Mouse (Mus musculus): ENCODE measurements around the gene Ube2j1.

DNA sequence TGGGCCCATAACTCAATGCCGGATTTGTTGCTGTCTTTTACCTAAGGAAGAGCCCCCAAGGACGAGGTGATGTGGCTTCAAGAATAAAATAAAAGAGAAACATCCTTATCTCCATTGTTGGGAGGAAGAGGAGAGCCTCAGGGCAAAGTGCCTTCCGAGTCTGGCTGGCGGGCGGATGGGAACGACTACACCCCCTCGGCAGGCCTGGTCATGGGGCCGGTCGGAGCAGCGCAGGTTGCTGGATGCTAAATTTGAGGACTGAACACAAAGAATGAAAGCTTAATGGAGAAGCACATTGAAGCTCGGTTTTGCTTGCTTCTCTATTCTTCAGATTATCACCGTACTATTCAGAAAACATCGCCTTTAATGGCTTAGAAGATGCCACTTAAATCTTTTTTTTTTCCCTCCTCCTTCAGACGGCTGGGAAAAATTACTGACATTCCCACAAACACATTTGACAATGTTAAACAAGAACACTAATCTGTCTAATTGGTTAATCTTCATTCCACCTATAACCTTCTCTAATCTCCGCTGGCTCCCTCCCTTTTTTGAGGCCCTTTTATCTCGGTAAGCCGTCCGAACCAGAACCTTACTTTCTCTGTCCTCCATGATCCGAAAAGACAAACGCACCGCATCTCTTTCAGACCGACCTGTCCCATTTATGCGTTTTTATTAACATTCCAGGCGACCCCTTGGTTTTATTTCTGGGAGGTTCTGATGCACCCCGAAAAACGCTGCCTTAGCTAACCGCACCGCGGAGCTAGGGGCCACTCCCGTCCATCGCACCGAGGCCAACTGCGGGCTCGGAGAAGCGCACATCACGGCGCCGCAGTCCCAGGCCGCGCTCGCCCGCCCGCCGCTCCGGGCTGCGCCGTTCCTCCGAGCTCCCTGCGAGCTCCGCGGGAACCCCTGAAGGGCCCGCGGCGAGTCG, 687 bp upstream of the Ube2j1 start:
- no peak for TF ChIP-seq JUN (IDR thresholded peaks at IDR 0.05; ENCODE audit: insufficient read depth, low read depth, low read length)
- TF ChIP-seq RCOR1 (conservative IDR thresholded peaks at IDR 0.05; ENCODE audit: low read depth, low read length): no peak
- no peak for TF ChIP-seq KAT2A (IDR thresholded peaks at IDR 0.05; ENCODE audit: insufficient replicate concordance, low read length)
- no peak for TF ChIP-seq POLR2A (IDR thresholded peaks at IDR 0.05; ENCODE audit: low read depth, low read length)
- no peak; the same call in 1 of the 2 replicates for TF ChIP-seq UBTF (IDR thresholded peaks at IDR 0.05; ENCODE audit: low read depth, low read length)
- no peak for TF ChIP-seq ZC3H11A (IDR thresholded peaks at IDR 0.05; ENCODE audit: low read depth, low read length)
- TF ChIP-seq EP300 (IDR thresholded peaks at IDR 0.05; ENCODE audit: low read length): no peak
- TF ChIP-seq GABPA (IDR thresholded peaks at IDR 0.05; ENCODE audit: insufficient replicate concordance, low read depth, low read length): no peak
- no peak for TF ChIP-seq ZMIZ1 (IDR thresholded peaks at IDR 0.05; ENCODE audit: low read depth, low read length)
- TF ChIP-seq ZKSCAN1 (IDR thresholded peaks at IDR 0.05; ENCODE audit: borderline replicate concordance, low read depth, low read length): no peak

Data from CH12.LX (cell line).